Mouse (Mus musculus) MN1 (cell line): ENCODE data around the gene 6430531B16Rik.

Experiments
- DNase-seq: peaks from one replicate; pipeline ENCODE4 v3.0.0-alpha.2; 2016; ENCODE audit warnings: low spot score

Gene 6430531B16Rik

DNA sequence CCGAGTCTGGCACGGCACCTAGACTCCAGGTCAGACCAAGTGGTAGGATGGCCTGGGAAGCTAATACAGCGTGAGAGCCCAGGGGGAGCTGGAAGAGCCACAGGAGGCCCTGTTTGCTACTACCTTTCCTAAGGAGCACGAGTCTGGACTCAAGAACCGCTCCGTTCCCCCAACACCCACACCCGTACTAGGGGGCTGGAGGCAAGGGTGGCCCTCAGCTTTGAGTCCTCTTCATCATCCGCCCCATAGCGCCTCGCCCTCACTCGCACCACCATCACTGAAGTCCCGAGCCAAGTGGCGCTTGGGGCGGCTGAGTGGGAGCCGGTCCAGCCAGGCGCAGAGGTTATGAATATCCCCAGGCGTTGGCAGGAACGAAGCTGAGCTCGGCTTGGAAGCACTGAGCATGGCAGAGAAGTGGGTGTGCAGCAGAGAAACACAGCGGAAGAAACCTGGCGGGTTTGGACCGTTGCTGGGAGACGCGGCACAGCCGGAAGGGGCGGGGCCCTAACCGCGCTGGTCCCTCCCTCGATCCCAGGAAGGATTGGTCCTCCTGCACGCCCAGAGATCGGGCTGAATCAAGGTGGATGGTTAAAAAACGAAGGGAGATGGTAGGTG, at the start of gene 6430531B16Rik:
TSS of gene 6430531B16Rik (minus strand) at position 478 of the 615 bp plus-strand sequence.
- DNase-seq, result peak; percentile 86

DNA sequence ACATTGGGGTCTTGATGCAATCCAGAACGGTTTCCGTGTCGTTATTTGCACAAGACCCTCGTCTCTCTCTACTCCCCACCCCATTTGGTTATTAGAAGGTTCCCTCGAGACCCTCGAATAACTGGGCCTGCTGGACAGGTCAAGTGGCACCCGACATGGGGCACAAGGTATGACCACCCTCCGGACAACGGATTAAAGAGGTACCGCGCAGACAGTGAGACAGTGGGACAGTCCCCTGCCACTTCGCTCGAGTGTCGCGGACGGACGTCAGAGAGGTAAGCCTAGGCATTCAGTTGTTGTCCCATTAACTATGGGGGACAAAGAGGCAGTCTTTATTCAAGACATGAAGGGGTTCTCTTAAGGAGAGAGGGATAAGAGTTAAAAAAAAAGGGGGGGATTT, 32.8 kb upstream of the 6430531B16Rik start:
- no peak for DNase-seq

- no peak for DNase-seq
These were observed 29.2 kb upstream of the 6430531B16Rik start for GRCm38 (mm10) chr7:140007781-140008180.

GRCm38 (mm10) chr7:140006861-140007611, 28.5 kb upstream of the 6430531B16Rik start:
- DNase-seq, result no peak

DNA sequence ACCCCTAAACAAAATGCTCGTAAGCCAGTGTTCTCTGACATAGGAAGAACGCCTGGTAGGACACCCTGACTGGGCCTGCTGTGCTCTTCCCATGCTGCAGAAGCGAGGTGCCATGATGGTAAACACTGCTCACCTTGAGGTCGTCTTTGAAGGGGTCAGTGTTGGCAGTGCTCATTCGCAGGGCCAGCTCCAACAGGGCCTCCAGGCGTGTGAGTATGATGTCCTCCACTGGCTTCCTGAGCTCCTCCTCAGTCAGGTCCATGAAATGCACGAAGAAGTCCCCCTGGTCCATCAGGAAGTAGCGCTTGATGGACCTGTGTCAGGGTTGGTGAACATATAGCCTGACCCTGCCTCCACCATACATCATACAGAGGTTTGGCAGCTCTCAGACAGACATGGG, 26.1 kb upstream of the 6430531B16Rik start:
- DNase-seq, result no peak

GRCm38 (mm10) chr7:140001086-140001740, 22.7 kb upstream of the 6430531B16Rik start:
- DNase-seq, result no peak

- no peak for DNase-seq
These were observed 20.3 kb upstream of the 6430531B16Rik start for GRCm38 (mm10) chr7:139998691-139999350.

DNA sequence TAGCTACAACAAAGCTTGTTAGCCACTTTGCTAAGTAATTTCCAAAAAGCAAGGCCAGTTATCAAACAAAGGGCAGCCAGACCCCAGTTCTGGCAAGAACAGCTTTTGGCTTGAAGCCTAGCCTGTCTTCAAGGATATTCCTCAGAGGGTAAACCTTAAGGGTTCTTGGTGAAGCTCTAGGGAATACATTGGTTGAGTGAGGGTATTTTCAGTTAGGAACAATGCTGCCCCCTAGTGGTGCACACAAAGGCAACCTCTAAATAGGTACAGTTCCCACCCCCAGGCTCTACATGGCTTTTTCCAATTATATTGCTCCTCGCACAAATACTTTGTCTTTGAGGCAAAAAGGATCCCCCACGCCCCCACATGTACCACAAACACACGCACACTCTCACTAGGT, 16.1 kb upstream of the 6430531B16Rik start:
- DNase-seq, result peak; percentile 85

DNA sequence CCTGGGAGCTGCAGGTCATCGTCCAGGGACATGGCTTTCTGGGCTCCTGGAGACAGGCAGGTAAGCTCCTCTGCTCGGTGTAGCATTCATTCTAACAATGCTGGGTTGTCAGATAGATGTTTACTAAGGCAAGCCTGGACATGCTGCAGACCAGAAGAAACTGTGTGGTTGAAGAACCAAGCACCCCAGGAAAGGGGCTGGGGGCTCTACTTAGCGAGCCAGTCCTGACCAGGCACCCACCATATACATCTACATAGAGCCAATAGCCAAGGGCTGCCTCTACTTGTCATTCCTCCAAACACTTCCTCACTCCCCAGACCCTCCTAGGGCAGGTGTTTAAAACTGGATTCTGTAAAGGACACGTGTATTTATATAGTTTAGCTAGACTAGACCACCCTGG, 15.6 kb upstream of the 6430531B16Rik start:
- DNase-seq, result no peak

- no peak for DNase-seq
These were observed 15.0 kb upstream of the 6430531B16Rik start for GRCm38 (mm10) chr7:139993532-139993931.

- DNase-seq, result no peak
These were observed 13.9 kb upstream of the 6430531B16Rik start, which contains the start of gene Adam8 for GRCm38 (mm10) chr7:139992406-139992805. TSS of gene Adam8 (minus strand) at chr7:139992562.

DNA sequence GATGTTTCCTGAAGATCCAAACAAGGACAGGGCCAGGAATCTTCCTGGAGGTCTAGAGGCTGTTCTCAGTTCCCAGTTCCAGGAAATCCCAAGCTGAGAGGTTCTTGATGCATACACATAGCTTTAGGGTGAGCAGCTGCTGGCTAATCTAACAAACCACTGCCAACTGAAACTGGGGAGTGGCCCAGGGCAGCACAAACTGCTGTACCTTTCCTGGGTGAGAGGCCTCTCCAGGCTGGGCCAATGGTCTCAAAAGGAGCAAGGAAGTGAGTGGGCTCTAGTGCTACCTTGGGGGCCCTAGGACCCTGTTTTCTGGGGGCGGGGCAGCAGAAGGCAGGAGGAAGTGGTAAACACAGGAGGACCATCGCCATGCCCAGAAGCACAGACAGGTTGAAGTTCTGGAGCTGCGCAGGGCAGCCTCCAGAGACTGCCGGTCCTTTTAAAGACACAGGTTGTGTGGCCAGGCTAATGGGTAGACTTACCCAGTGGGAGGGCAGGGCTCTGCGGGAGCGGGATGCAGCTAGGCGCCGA, 12.4 kb upstream of the 6430531B16Rik start:
- DNase-seq, result no peak

DNA sequence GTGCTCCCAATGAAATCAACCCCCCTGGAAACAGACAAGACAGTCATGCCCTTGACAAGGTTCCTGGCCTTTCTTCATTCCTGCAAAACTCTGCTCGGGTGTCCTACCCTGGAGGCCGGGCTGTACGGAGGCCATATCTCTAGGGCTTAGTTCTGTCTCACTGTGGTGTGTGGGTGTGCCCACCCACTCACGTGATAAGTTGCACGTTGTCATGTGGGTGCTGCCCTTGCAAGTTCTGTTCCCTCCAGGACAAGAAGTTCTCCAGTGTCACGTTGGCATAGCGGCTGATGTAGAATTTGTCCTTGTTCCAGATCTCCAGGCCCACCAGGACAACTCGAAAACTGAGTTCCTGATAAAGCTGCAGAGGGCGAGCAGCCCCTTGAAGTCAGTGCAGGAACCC, 9.7 kb upstream of the 6430531B16Rik start:
- DNase-seq, result no peak

GRCm38 (mm10) chr7:139984505-139984904, 6.0 kb upstream of the 6430531B16Rik start:
- DNase-seq, result no peak

DNA sequence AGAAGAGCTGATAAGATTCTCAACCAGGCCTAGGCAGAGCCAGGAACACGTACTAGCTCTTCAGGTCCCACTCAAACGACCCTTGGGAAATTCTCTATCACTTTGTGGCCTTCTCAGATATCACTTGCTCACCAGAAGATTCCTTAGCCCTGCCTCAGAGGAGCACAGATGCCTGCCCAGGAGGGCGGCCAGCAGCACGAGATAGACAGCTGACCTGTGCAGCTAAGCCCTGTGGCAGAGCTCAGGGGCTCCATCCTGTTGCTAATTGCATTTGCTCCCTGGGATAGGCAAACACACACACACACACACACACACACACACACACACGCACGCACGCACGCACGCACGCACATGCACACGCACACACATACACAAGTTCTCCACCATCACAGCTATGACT, 3.5 kb upstream of the 6430531B16Rik start:
- DNase-seq, result no peak

GRCm38 (mm10) chr7:139980778-139981177, 2.2 kb upstream of the 6430531B16Rik start:
- DNase-seq, result no peak

- peak; percentile 50 for DNase-seq
These were observed 610 bp upstream of the 6430531B16Rik start for GRCm38 (mm10) chr7:139979011-139979719.

DNA sequence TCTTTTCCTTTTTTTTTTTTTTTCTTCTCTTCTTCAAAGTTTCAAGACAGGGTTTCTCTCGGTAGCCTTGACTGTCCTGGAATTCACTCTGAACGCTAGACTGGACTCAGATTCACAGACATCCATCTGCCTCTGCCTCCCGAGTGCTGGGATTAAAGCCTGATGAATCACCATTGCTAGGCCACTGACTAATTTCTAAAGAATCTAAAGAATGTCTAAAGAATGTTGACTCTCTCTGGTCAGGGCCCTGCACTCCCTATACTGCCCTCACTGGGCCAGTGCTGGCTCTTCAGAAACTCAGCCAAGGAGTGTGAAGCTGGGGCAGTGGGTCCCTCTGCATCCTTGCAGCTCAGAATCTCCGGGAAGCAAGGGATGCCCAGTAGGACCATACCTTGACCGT, 3.1 kb downstream of the 6430531B16Rik start:
- DNase-seq, result no peak

DNA sequence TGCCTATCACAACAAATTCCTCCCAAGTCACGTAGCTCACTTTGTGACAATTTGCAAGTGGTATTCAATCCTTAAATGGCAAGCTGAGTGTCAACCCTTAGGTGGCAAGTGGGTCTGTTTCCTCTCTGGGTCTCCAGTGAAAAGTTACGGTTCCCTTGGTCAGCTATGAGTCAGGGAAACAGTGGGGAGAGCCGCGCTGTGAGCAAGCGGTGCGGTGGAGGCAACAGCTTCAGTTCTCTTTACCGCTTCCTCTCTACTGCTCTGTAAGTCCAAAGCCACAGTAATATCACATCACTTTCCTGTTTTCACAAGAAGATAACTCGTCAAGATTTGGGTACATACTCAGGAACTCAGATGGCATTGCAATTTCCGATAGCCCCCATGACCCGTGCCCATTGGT, 4.2 kb downstream of the 6430531B16Rik start:
- DNase-seq, result no peak

DNA sequence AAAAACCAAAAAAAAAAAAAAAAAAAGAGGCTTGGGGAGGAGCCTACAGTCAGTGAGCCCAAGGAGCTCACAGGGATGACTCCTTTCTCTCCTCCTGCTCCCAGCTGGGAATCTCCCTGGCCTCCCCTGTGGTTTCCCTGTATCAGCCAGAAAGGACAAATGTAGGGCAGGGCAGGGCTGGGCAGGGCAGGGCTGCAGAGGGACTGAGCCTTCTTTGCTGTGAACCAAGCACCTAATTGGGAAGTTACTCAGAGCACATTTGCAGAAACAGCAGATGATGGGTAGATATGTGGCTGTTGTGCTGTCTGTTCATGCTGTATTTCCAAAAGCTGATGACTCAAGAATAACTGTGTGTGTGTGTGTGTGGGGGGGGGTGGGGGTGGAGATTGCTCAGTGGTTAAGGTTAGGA, 5.6 kb downstream of the 6430531B16Rik start:
- peak; percentile 64 for DNase-seq

- peak; percentile 57 for DNase-seq
These were observed 7.1 kb downstream of the 6430531B16Rik start for GRCm38 (mm10) chr7:139971436-139971835.

DNA sequence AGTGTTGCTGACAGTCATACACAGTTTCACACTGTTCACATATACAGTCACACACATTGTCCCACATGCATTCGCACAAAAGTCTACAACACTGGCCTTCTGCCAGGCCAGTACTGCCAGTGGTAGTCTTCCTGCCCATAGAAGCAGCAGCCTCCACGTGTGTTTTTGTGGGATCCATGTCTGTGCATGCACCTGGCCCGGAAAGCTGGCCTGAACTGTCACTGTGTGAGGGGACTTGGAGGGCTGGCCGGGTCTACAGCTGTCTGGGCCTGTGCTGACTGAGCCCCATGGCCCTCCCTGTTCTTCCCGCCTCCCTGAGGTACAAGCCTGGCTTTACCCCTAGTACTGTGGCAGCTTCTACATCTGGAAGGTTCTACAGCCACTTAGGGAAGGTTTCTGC, 7.6 kb downstream of the 6430531B16Rik start:
- no peak for DNase-seq
